Mouse (Mus musculus): ENCODE data around the gene Plbd2.

DNA sequence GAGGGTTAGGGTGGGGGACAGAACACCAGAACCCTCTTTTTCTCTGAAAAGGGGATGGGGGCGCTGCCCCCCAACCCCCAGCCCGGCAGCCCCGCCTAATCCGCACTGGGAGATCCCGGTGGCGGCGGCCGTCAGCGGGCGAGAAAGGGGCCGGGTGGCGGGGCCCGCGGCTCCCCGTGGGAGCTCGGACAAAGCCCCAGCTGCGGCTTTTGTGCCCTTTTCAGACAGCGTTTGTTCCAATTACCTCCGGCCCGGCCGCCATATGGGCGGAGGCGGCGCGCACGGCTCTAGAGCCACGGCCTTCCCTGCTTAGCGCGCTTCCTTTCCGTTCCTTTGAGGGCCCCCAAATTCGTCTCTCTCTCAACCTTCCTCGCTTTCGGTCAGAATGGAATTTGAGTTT lies 65.4 kb downstream of the Plbd2 start:
- no peak for TF ChIP-seq CTCF (IDR thresholded peaks at IDR 0.05; ENCODE audit: control insufficient read depth, insufficient read depth, low read length)
- no peak for TF ChIP-seq POLR2A (IDR thresholded peaks at IDR 0.05; ENCODE audit: borderline replicate concordance, control insufficient read depth, low read depth, low read length)
